Mouse (Mus musculus) lung, adult 2 months (tissue): ENCODE measurements around the gene Lmbrd1. TPM values are rescaled to one million over a fixed set of nuclear protein-coding genes. Genes with fewer than 3 reads are reported as not detected.
"Not testable (repeated sequence)": the region's sequence is repeated elsewhere in the genome, so short reads cannot be mapped to it uniquely, and the experiment has no call there.

Experiments
- DNase-seq: peaks from one replicate; pipeline ENCODE4 v3.0.0; 2022
- H3K4me1 ChIP-seq: fragments of 200-500 bp; 2 replicates; pipeline ENCODE4 v1.6.1; 2011; ENCODE audit warnings: low read length; ENCODE audit not compliant: control insufficient read depth, insufficient read depth
- H3K4me3 ChIP-seq: fragments of 200-500 bp; replicated peaks from 2 replicates; pipeline ENCODE3; 2011; ENCODE audit warnings: low read depth, mild to moderate bottlenecking, control low read depth, low read length; ENCODE audit errors: extremely low read depth
- CTCF ChIP-seq: fragments of 200-500 bp; IDR thresholded peaks from 2 replicates; pipeline ENCODE4 v1.5.1; 2011; ENCODE audit warnings: mild to moderate bottlenecking, low read length, control low read depth; ENCODE audit not compliant: insufficient read depth
- POLR2A ChIP-seq: fragments of 200-500 bp; IDR thresholded peaks from 2 replicates; pipeline ENCODE4 v1.6.1; 2011; ENCODE audit warnings: low read depth, mild to moderate bottlenecking, control low read depth, low read length, borderline replicate concordance; ENCODE audit errors: extremely low read depth
- WGBS: fragments of 180-500 bp; shearing (Covaris S2); methylation state at CpG from one replicate; pipeline ENCODE4 v1.1.7; 2018; 5-methylcytosine and 5-hydroxymethylcytosine counted together
- polyA plus RNA-seq: library from polyadenylated mRNA; depleted of rRNA; stranded (reverse); fragments of >200 nt; gene quantifications from 2 replicates; pipeline ENCODE4 v1.2.3, GENCODE M21; 2012; rRNA removed

The Lmbrd1 gene
- polyA plus RNA-seq, 1 experiment = 34.1 TPM

- Histone ChIP-seq H3K4me3 (no peak overlapping the region), H3K4me1 (no peaks in the 10 kb centered on the region)
- WGBS = 84% methylated on average over 8 of the region's 8 CpGs
- no peak for DNase-seq
- TF ChIP-seq CTCF = no peak
- TF ChIP-seq POLR2A = no peak
Observed at GRCm38 (mm10) chr1:24758516-24758915, 80.1 kb downstream of the Lmbrd1 start.

DNA sequence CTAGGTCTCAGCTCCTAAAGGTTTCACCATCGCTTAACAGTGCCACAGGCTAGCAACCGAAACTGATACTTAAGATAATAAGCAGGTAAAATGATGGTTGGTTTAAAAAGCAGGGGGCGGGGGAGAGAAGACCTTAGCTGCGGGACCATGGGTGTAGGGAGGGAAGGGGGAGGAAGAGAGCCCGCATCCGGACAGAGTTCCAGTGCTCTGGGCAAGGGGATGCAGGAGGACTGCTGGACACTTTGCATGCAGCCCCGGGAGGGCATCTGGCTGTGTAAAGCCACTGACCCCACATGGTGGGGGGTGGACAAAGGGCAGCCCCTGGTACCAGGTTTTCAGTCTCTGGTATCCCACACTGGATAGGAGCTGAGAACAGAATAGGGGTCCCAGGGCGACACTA, 88.0 kb downstream of the Lmbrd1 start:
- WGBS = 86% methylated on average over 8 of the region's 8 CpGs
- Histone ChIP-seq H3K4me1 (no peaks in the 10 kb centered on the region), H3K4me3 (no peak overlapping the region)
- TF ChIP-seq POLR2A (no peak), CTCF (no peak)
- no peak for DNase-seq

GRCm38 (mm10) chr1:24767197-24767596, 88.8 kb downstream of the Lmbrd1 start:
- whole genome bisulfite sequencing = 90% methylated on average over 3 of the region's 3 CpGs
- H3K4me1 ChIP-seq, H3K4me3 ChIP-seq, DNase-seq: not testable (repeated sequence)

DNA sequence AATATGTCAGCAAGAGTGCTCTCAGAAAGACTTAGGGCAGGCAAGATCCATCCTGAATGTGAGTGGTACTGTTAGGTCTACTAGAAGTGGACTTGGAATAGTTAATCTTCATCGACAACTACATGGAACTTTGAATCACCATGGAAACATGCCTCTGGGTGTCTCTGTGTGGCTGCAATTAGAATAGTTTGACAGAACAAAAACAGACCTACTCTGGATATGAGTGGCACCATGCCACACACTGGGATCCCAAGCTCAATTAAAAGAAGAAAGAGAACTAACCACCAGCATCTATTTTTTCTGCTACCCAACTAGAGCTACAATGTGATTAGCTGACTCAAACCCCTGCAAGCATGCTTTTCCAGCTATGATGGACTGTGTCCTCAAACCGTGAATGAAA, 95.2 kb downstream of the Lmbrd1 start:
- Histone ChIP-seq H3K4me1 (no peaks in the 10 kb centered on the region), H3K4me3 (no peak overlapping the region)
- DNase-seq = no peak
- 79% methylated on average over 2 of the region's 2 CpGs for WGBS
- no peak for TF ChIP-seq CTCF
- TF ChIP-seq POLR2A = no peak

GRCm38 (mm10) chr1:24776576-24776975, 98.1 kb downstream of the Lmbrd1 start:
- H3K4me1 ChIP-seq = no peaks in the 10 kb centered on the region
- 88% methylated on average over 2 of the region's 2 CpGs for WGBS
- TF ChIP-seq POLR2A (no peak), CTCF (no peak)
- no peak for DNase-seq
- H3K4me3 ChIP-seq = no peak overlapping the region

- TF ChIP-seq CTCF = no peak
- no peak for TF ChIP-seq POLR2A
Observed at GRCm38 (mm10) chr1:24793168-24793567, 114.7 kb downstream of the Lmbrd1 start.

DNA sequence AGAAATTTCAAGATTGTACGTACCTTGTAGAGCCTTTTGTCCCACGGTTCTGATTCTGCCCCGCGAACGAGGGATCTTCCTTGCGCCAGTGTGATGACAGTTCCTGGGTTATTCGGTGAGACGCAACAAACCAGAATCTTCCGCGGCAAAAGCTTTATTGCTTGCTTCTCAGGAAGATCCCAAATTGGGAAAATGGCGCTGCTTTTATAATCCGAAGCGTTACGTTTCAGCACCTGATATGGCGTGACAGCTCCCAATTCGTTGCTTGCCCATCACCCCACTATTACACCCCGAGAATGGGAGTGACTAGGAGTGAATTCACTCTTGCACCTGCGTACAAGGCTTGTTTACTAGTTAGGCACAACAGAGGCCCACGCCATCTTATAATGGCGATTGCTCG, 129.5 kb downstream of the Lmbrd1 start:
- H3K4me3 ChIP-seq, DNase-seq, H3K4me1 ChIP-seq: not testable (repeated sequence)
- WGBS = 95% methylated on average over 21 of the region's 21 CpGs

More at GRCm38 (mm10) chr1:24793168-24793567, 114.7 kb downstream of the Lmbrd1 start:
- DNase-seq = no peak
- whole genome bisulfite sequencing = 91% methylated on average over 6 of the region's 6 CpGs
- H3K4me3 ChIP-seq = no peak overlapping the region
- no peaks in the 10 kb centered on the region for H3K4me1 ChIP-seq

Other genes starting within 250 kb of the Lmbrd1 start
- gene Col19a1, start 91.2 kb upstream of the Lmbrd1 start, polyA plus RNA-seq = 0.06 TPM in 1 of 2 replicates, not detected in the other